Mouse (Mus musculus) urinary bladder, postnatal 25 days (tissue): ENCODE results near the gene Cd79b.
A peak's percentile ranks its signal among the peaks of the same experiment; 100 is the strongest.

Source experiments
- DNase-seq: peaks from one replicate; pipeline ENCODE4 v3.0.0; 2022; ENCODE audit warnings: low spot score

The Cd79b gene

GRCm38 (mm10) chr11:106318406-106319366 lies 4.1 kb upstream of the Cd79b start:
- DNase-seq: no peak

GRCm38 (mm10) chr11:106317801-106318200 lies 3.2 kb upstream of the Cd79b start:
- no peak for DNase-seq

- no peak for DNase-seq
Measured at GRCm38 (mm10) chr11:106316416-106316815, 1.9 kb upstream of the Cd79b start.

- DNase-seq: no peak
Measured at GRCm38 (mm10) chr11:106313533-106313932, 1.0 kb downstream of the Cd79b start.

- no peak for DNase-seq
Measured at GRCm38 (mm10) chr11:106310123-106310522, 4.4 kb downstream of the Cd79b start.

- no peak for DNase-seq
Measured at GRCm38 (mm10) chr11:106308162-106308561, 6.4 kb downstream of the Cd79b start.

- DNase-seq: no peak
Measured at GRCm38 (mm10) chr11:106307432-106307831, 7.1 kb downstream of the Cd79b start.

GRCm38 (mm10) chr11:106306758-106307157 lies 7.8 kb downstream of the Cd79b start:
- DNase-seq: no peak

- DNase-seq: no peak
Measured at GRCm38 (mm10) chr11:106306065-106306385, 8.5 kb downstream of the Cd79b start.

GRCm38 (mm10) chr11:106305348-106306064 lies 9.1 kb downstream of the Cd79b start:
- DNase-seq: no peak

GRCm38 (mm10) chr11:106302634-106303033 lies 11.9 kb downstream of the Cd79b start:
- peak; percentile 62 for DNase-seq

- DNase-seq: no peak
Measured at GRCm38 (mm10) chr11:106301765-106302164, 12.8 kb downstream of the Cd79b start, which contains the start of gene Gh. Gene Gh (minus strand): TSS chr11:106301865.

- no peak for DNase-seq
Measured at GRCm38 (mm10) chr11:106291861-106292260, 22.7 kb downstream of the Cd79b start.

- DNase-seq: no peak
Measured at GRCm38 (mm10) chr11:106290376-106290775, 24.2 kb downstream of the Cd79b start.

GRCm38 (mm10) chr11:106289369-106289768 lies 25.2 kb downstream of the Cd79b start:
- DNase-seq: no peak

GRCm38 (mm10) chr11:106286987-106287386 lies 27.6 kb downstream of the Cd79b start:
- DNase-seq: no peak

GRCm38 (mm10) chr11:106286206-106286605 lies 28.4 kb downstream of the Cd79b start:
- no peak for DNase-seq

- DNase-seq: no peak
Measured at GRCm38 (mm10) chr11:106284126-106284525, 30.4 kb downstream of the Cd79b start.

- no peak for DNase-seq
Measured at GRCm38 (mm10) chr11:106283371-106283770, 31.2 kb downstream of the Cd79b start.

GRCm38 (mm10) chr11:106282452-106282851 lies 32.1 kb downstream of the Cd79b start:
- DNase-seq: no peak

GRCm38 (mm10) chr11:106276454-106276853 lies 38.1 kb downstream of the Cd79b start, which contains the start of gene Tcam1:
Gene Tcam1 (plus strand): TSS chr11:106276672.
- DNase-seq: peak; percentile 95

GRCm38 (mm10) chr11:106274971-106275411 lies 39.6 kb downstream of the Cd79b start:
- no peak for DNase-seq

- no peak for DNase-seq
Measured at GRCm38 (mm10) chr11:106274374-106274773, 40.2 kb downstream of the Cd79b start.
